Mouse (Mus musculus) lung, embryonic 15.5 days (tissue): ENCODE results near the gene Daxx. TPM values are rescaled to one million over a fixed set of nuclear protein-coding genes. Genes with fewer than 3 reads are reported as not detected.
"Not testable (repeated sequence)": the region's sequence is repeated elsewhere in the genome, so short reads cannot be mapped to it uniquely, and the experiment has no call there.

Source experiments
- ATAC-seq: fragments of 200-750 bp; cut with Nextera tagmentation; 2 replicates; pipeline ENCODE4 v1.8.0; 2017; ENCODE audit warnings: moderate number of reproducible peaks, borderline replicate concordance; ENCODE audit not compliant: low FRiP score, low TSS enrichment; ENCODE audit errors: extremely low read depth
- H3K27ac ChIP-seq: fragments of 300-500 bp; sonication (generic); 2 replicates; pipeline ENCODE4 v1.5.1; 2015; ENCODE audit warnings: moderate library complexity, mild to moderate bottlenecking, inconsistent platforms
- H3K27me3 ChIP-seq: fragments of 300-500 bp; sonication (generic); 2 replicates; pipeline ENCODE4 v1.6.1; 2015; ENCODE audit warnings: inconsistent platforms
- H3K36me3 ChIP-seq: fragments of 300-500 bp; sonication (generic); 2 replicates; pipeline ENCODE4 v1.6.1; 2015; ENCODE audit warnings: inconsistent platforms
- H3K4me1 ChIP-seq: fragments of 300-500 bp; sonication (generic); 2 replicates; pipeline ENCODE4 v1.6.1; 2015; ENCODE audit warnings: inconsistent platforms
- H3K4me2 ChIP-seq: fragments of 300-500 bp; sonication (generic); 2 replicates; pipeline ENCODE4 v1.6.1; 2015; ENCODE audit warnings: inconsistent platforms, mild to moderate bottlenecking, moderate library complexity
- H3K4me3 ChIP-seq: fragments of 300-500 bp; sonication (generic); 2 replicates; pipeline ENCODE4 v1.5.1; 2015; ENCODE audit warnings: mild to moderate bottlenecking, inconsistent platforms
- H3K9ac ChIP-seq: fragments of 300-500 bp; sonication (generic); 2 replicates; pipeline ENCODE4 v1.6.1; 2015; ENCODE audit warnings: inconsistent platforms
- H3K9me3 ChIP-seq: fragments of 300-500 bp; sonication (generic); 2 replicates; pipeline ENCODE4 v1.6.1; 2016; ENCODE audit warnings: inconsistent platforms
- WGBS: fragments of 180-500 bp; shearing (Covaris S2); methylation state at CpG from one replicate; pipeline ENCODE4 v1.1.7; 2015; 5-methylcytosine and 5-hydroxymethylcytosine counted together
- polyA plus RNA-seq: library from polyadenylated mRNA; unstranded; fragments of >200 nt; fragmentation: Nextera tagmentation; extraction: Ambion mirVana; gene quantifications from 2 replicates; pipeline ENCODE4 v1.2.1, GENCODE M21; 2015

Gene Daxx
- 50.8 and 54.6 TPM in 2 replicates for polyA plus RNA-seq

- peak; percentile 97 for ATAC-seq
- under 1% methylated on average over 68 of the region's 68 CpGs for WGBS
Observed at GRCm38 (mm10) chr17:33909077-33909868, at the start of gene Daxx. Gene Daxx, plus strand, starts transcription at chr17:33909414.

GRCm38 (mm10) chr17:33865330-33866030 lies 43.7 kb upstream of the Daxx start:
- 34% methylated on average over 9 of the region's 9 CpGs for WGBS
- Histone ChIP-seq H3K4me1 (no peaks in the 10 kb centered on the region), H3K9ac (no peak overlapping the region), H3K9me3 (no peaks in the 10 kb centered on the region), H3K4me2 (no peak overlapping the region), H3K4me3 (no peak overlapping the region), H3K27me3 (no peaks in the 10 kb centered on the region), H3K27ac (no peak overlapping the region), H3K36me3 (no peaks in the 10 kb centered on the region)
- ATAC-seq = no peak

More at GRCm38 (mm10) chr17:33909077-33909868, at the start of gene Daxx:
- Histone ChIP-seq H3K9me3 (no peaks in the 10 kb centered on the region), H3K4me1 (peaks cover 19% of the 10 kb centered on the region), H3K4me2 (peak within 1 kb of the TSS; percentile 92), H3K36me3 (peaks cover 31% of the 10 kb centered on the region), H3K27me3 (no peaks in the 10 kb centered on the region), H3K27ac (peak within 1 kb of the TSS; percentile 92), H3K4me3 (peak within 1 kb of the TSS; percentile 82), H3K9ac (peak within 1 kb of the TSS; percentile 86)

GRCm38 (mm10) chr17:33873537-33873936 lies 35.7 kb upstream of the Daxx start, which contains the start of gene Gm7029:
Gene Gm7029, plus strand, starts transcription at chr17:33873837.
- H3K36me3 ChIP-seq = peaks cover 28% of the 10 kb centered on the region
- H3K4me3 ChIP-seq, H3K27me3 ChIP-seq, H3K27ac ChIP-seq, ATAC-seq, H3K4me1 ChIP-seq, H3K9ac ChIP-seq, H3K9me3 ChIP-seq, H3K4me2 ChIP-seq: not testable (repeated sequence)
- WGBS = 86% methylated on average over 3 of the region's 12 CpGs

GRCm38 (mm10) chr17:33874411-33874810 lies 34.8 kb upstream of the Daxx start:
- no peak overlapping the region for H3K4me3 ChIP-seq
- H3K4me2 ChIP-seq = no peak overlapping the region
- no peak overlapping the region for H3K9ac ChIP-seq
- H3K36me3 ChIP-seq = peaks cover 31% of the 10 kb centered on the region
- H3K4me1 ChIP-seq = no peaks in the 10 kb centered on the region
- WGBS = 74% methylated on average over 8 of the region's 11 CpGs
- H3K27ac ChIP-seq = no peak overlapping the region
- H3K9me3 ChIP-seq = no peaks in the 10 kb centered on the region
- no peak for ATAC-seq
- no peaks in the 10 kb centered on the region for H3K27me3 ChIP-seq

- H3K9ac ChIP-seq, H3K27me3 ChIP-seq, H3K4me2 ChIP-seq, H3K27ac ChIP-seq, H3K4me1 ChIP-seq, ATAC-seq, H3K4me3 ChIP-seq, H3K9me3 ChIP-seq: not testable (repeated sequence)
- 69% methylated on average over 5 of the region's 5 CpGs for WGBS
- H3K36me3 ChIP-seq = peaks cover 41% of the 10 kb centered on the region
Observed at GRCm38 (mm10) chr17:33875797-33876196, 33.4 kb upstream of the Daxx start.

- 92% methylated on average over 10 of the region's 11 CpGs for WGBS
- not testable (repeated sequence) for H3K27me3 ChIP-seq, H3K9me3 ChIP-seq, H3K4me2 ChIP-seq, H3K9ac ChIP-seq, H3K4me3 ChIP-seq, H3K27ac ChIP-seq, ATAC-seq
- peaks cover 16% of the 10 kb centered on the region; the same call in 1 of the 2 replicates for H3K4me1 ChIP-seq
- H3K36me3 ChIP-seq = peaks cover 36% of the 10 kb centered on the region
Observed at GRCm38 (mm10) chr17:33884320-33884719, 24.9 kb upstream of the Daxx start.

- not testable (repeated sequence) for H3K4me2 ChIP-seq, ATAC-seq
- 38% methylated on average over 2 of the region's 2 CpGs for WGBS
Observed at GRCm38 (mm10) chr17:33887802-33888201, 21.4 kb upstream of the Daxx start.

GRCm38 (mm10) chr17:33888230-33888629 lies 21.0 kb upstream of the Daxx start:
- H3K4me3 ChIP-seq, H3K9me3 ChIP-seq, ATAC-seq, H3K9ac ChIP-seq, H3K27ac ChIP-seq, H3K27me3 ChIP-seq: not testable (repeated sequence)
- Histone ChIP-seq H3K4me2 (peak overlapping the region; percentile 62; the same call in 1 of the 2 replicates), H3K36me3 (peaks cover 13% of the 10 kb centered on the region; the same call in 1 of the 2 replicates), H3K4me1 (peaks cover 17% of the 10 kb centered on the region; the same call in 1 of the 2 replicates)

More at GRCm38 (mm10) chr17:33887802-33888201, 21.4 kb upstream of the Daxx start:
- Histone ChIP-seq H3K36me3 (peaks cover 13% of the 10 kb centered on the region; the same call in 1 of the 2 replicates), H3K4me1 (peaks cover 17% of the 10 kb centered on the region; the same call in 1 of the 2 replicates)
- not testable (repeated sequence) for H3K27ac ChIP-seq, H3K9ac ChIP-seq, H3K9me3 ChIP-seq, H3K27me3 ChIP-seq, H3K4me3 ChIP-seq

GRCm38 (mm10) chr17:33889941-33890532 lies 19.2 kb upstream of the Daxx start:
- not testable (repeated sequence) for H3K9me3 ChIP-seq, H3K27me3 ChIP-seq
- H3K4me1 ChIP-seq = peaks cover 17% of the 10 kb centered on the region; the same call in 1 of the 2 replicates
- under 1% methylated on average over 39 of the region's 44 CpGs for WGBS
- peak overlapping the region; percentile 75 for H3K27ac ChIP-seq
- H3K9ac ChIP-seq = peak overlapping the region; percentile 66
- ATAC-seq = peak; percentile 15
- peaks cover 10% of the 10 kb centered on the region; the same call in 1 of the 2 replicates for H3K36me3 ChIP-seq
- peak overlapping the region; percentile 62 for H3K4me2 ChIP-seq
- H3K4me3 ChIP-seq = peak overlapping the region; percentile 73

GRCm38 (mm10) chr17:33890533-33891059 lies 18.6 kb upstream of the Daxx start, which contains the start of gene Kifc1:
Gene Kifc1, minus strand, starts transcription at chr17:33890661.
- peak; percentile 99 for ATAC-seq
- Histone ChIP-seq H3K27ac (peak within 1 kb of the TSS; percentile 75), H3K4me3 (peak within 1 kb of the TSS; percentile 73), H3K4me2 (peak within 1 kb of the TSS; percentile 62), H3K9ac (peak within 1 kb of the TSS; percentile 66), H3K27me3 (no peaks in the 10 kb centered on the region), H3K36me3 (peaks cover 7% of the 10 kb centered on the region; the same call in 1 of the 2 replicates), H3K4me1 (peaks cover 17% of the 10 kb centered on the region; the same call in 1 of the 2 replicates), H3K9me3 (no peaks in the 10 kb centered on the region)
- WGBS = under 1% methylated on average over 49 of the region's 49 CpGs

- H3K4me2 ChIP-seq = no peak overlapping the region
- no peak overlapping the region for H3K4me3 ChIP-seq
- ATAC-seq = no peak
- no peak overlapping the region for H3K27ac ChIP-seq
- H3K9me3 ChIP-seq = no peaks in the 10 kb centered on the region
- no peaks in the 10 kb centered on the region for H3K27me3 ChIP-seq
- peaks cover 17% of the 10 kb centered on the region; the same call in 1 of the 2 replicates for H3K4me1 ChIP-seq
- no peaks in the 10 kb centered on the region; the same call in 1 of the 2 replicates for H3K36me3 ChIP-seq
- H3K9ac ChIP-seq = no peak overlapping the region
- WGBS = 40% methylated on average over 2 of the region's 2 CpGs
Observed at GRCm38 (mm10) chr17:33891357-33891756, 17.9 kb upstream of the Daxx start.
